Mouse (Mus musculus): ENCODE results near the gene Ndufa10.
"Not testable (repeated sequence)": the region's sequence is repeated elsewhere in the genome, so short reads cannot be mapped to it uniquely, and the experiment has no call there.

Gene Ndufa10

GRCm38 (mm10) chr1:92473165-92474041 lies at the start of gene Ndufa10:
Gene Ndufa10, minus strand, starts transcription at chr1:92473860.
- peak; percentile 95 for DNase-seq (ENCODE audit: low read depth)

- peak; percentile 28 for DNase-seq (ENCODE audit: low read depth)
Measured at GRCm38 (mm10) chr1:92521376-92521775, 47.7 kb upstream of the Ndufa10 start.

- no peak for DNase-seq (ENCODE audit: low read depth)
Measured at GRCm38 (mm10) chr1:92519046-92519445, 45.4 kb upstream of the Ndufa10 start.

GRCm38 (mm10) chr1:92518561-92518960 lies 44.9 kb upstream of the Ndufa10 start, which contains the start of gene Olfr1414:
Gene Olfr1414, minus strand, starts transcription at chr1:92518661.
- no peak for DNase-seq (ENCODE audit: low read depth)

GRCm38 (mm10) chr1:92515390-92515789 lies 41.7 kb upstream of the Ndufa10 start:
- DNase-seq (ENCODE audit: low read depth): peak; percentile 24

- not testable (repeated sequence) for DNase-seq (ENCODE audit: low read depth)
Measured at GRCm38 (mm10) chr1:92511646-92512045, 38.0 kb upstream of the Ndufa10 start.

- DNase-seq (ENCODE audit: low read depth): no peak
Measured at GRCm38 (mm10) chr1:92496001-92496400, 22.3 kb upstream of the Ndufa10 start, which contains the start of gene Olfr1415. Gene Olfr1415, minus strand, starts transcription at chr1:92496101.

- no peak for DNase-seq (ENCODE audit: low read depth)
Measured at GRCm38 (mm10) chr1:92485013-92485412, 11.4 kb upstream of the Ndufa10 start, which contains the start of gene Olfr1416. Gene Olfr1416, minus strand, starts transcription at chr1:92485113.

GRCm38 (mm10) chr1:92474066-92474578 lies 462 bp upstream of the Ndufa10 start:
- no peak for DNase-seq (ENCODE audit: low read depth)

- DNase-seq (ENCODE audit: low read depth): peak; percentile 60
Measured at GRCm38 (mm10) chr1:92468891-92469290, 4.8 kb downstream of the Ndufa10 start.

GRCm38 (mm10) chr1:92458416-92458815 lies 15.2 kb downstream of the Ndufa10 start:
- DNase-seq (ENCODE audit: low read depth): no peak

- no peak for DNase-seq (ENCODE audit: low read depth)
Measured at GRCm38 (mm10) chr1:92457758-92458157, 15.9 kb downstream of the Ndufa10 start.

- DNase-seq (ENCODE audit: low read depth): peak; percentile 72
Measured at GRCm38 (mm10) chr1:92453751-92454445, 19.8 kb downstream of the Ndufa10 start.

- DNase-seq (ENCODE audit: low read depth): no peak
Measured at GRCm38 (mm10) chr1:92448293-92448692, 25.4 kb downstream of the Ndufa10 start.

- DNase-seq (ENCODE audit: low read depth): no peak
Measured at GRCm38 (mm10) chr1:92441453-92442063, 32.1 kb downstream of the Ndufa10 start.

- no peak for DNase-seq (ENCODE audit: low read depth)
Measured at GRCm38 (mm10) chr1:92440066-92440750, 33.5 kb downstream of the Ndufa10 start.

- DNase-seq (ENCODE audit: low read depth): peak; percentile 47
Measured at GRCm38 (mm10) chr1:92437678-92438271, 35.9 kb downstream of the Ndufa10 start.

- no peak for DNase-seq (ENCODE audit: low read depth)
Measured at GRCm38 (mm10) chr1:92436831-92437321, 36.8 kb downstream of the Ndufa10 start.

GRCm38 (mm10) chr1:92434986-92435385 lies 38.7 kb downstream of the Ndufa10 start:
- DNase-seq (ENCODE audit: low read depth): no peak

GRCm38 (mm10) chr1:92432791-92433190 lies 40.9 kb downstream of the Ndufa10 start:
- DNase-seq (ENCODE audit: low read depth): no peak

- no peak for DNase-seq (ENCODE audit: low read depth)
Measured at GRCm38 (mm10) chr1:92432098-92432497, 41.6 kb downstream of the Ndufa10 start.
